16 mouse cellular contexts compared by ENCODE assay signal in genomic region chr9:99877056-99877546, GRCm38 (mm10). TPM values are rescaled to one million over a fixed set of nuclear protein-coding genes. Genes with fewer than 3 reads are reported as not detected.
A peak's percentile ranks its signal among the peaks of the same experiment; 100 is the strongest.
DNase-seq lines count a peak whose midpoint lies in the region; ATAC-seq lines count a peak whose summit lies in the region.
"Had no signal": no experiment of that assay in that cellular context is flagged by ENCODE, and none has a peak within 500 bp of the region (broad histone marks: within the 10 kb centered on the region; RNA-seq: fewer than 3 reads in every experiment).

No protein-coding gene starts in this region.

- peaks cover 44% of the 10 kb centered on the region for H3K4me1 ChIP-seq in forebrain, embryonic 10.5 days
- H3K4me1 ChIP-seq in forebrain, embryonic 15.5 days = peaks cover 36% of the 10 kb centered on the region
- peaks cover 3% of the 10 kb centered on the region; the same call in 1 of the 2 replicates for H3K4me1 ChIP-seq in liver, embryonic 11.5 days (replicated peaks; ENCODE audit: control insufficient read depth, insufficient read depth, low read length)
- H3K4me1 ChIP-seq in liver, embryonic 12.5 days = no peaks in the 10 kb centered on the region
- peaks cover 27% of the 10 kb centered on the region for H3K4me1 ChIP-seq in limb, embryonic 12.5 days (replicated peaks)
- H3K4me1 ChIP-seq in neural tube, embryonic 15.5 days = peaks cover 23% of the 10 kb centered on the region

- no peaks in the 10 kb centered on the region for H3K9me3 ChIP-seq in forebrain, embryonic 10.5 days
- H3K9me3 ChIP-seq in forebrain, embryonic 15.5 days = no peaks in the 10 kb centered on the region
- H3K9me3 ChIP-seq in liver, embryonic 11.5 days (ENCODE audit: control insufficient read depth, low read length) = no peaks in the 10 kb centered on the region
- no peaks in the 10 kb centered on the region for H3K9me3 ChIP-seq in liver, embryonic 12.5 days (replicated peaks)
- no peaks in the 10 kb centered on the region for H3K9me3 ChIP-seq in limb, embryonic 12.5 days
- H3K9me3 ChIP-seq in neural tube, embryonic 15.5 days (replicated peaks) = no peaks in the 10 kb centered on the region

- no peak for DNase-seq in forebrain, embryonic 10.5 days (ENCODE audit: extremely low spot score, low spot score)
- peak; percentile 37 for DNase-seq in liver, embryonic 11.5 days (ENCODE audit: low spot score)
- DNase-seq in ovary, postnatal 14 days (ENCODE audit: low spot score) = no peak
- DNase-seq: adrenal gland, postnatal 10 days; cerebellum, postnatal 36 days; kidney, adult 18-20 months; liver, postnatal 0 days; right cerebral cortex, adult 18-20 months had no signal

- H3K4me3 ChIP-seq in forebrain, embryonic 10.5 days = peak overlapping the region; percentile 43; the same call in 1 of the 2 replicates
- H3K4me3 ChIP-seq in forebrain, embryonic 15.5 days = no peak overlapping the region
- no peak overlapping the region for H3K4me3 ChIP-seq in liver, embryonic 11.5 days (ENCODE audit: low read depth, low read length)
- H3K4me3 ChIP-seq in liver, embryonic 12.5 days = no peak overlapping the region
- H3K4me3 ChIP-seq in limb, embryonic 12.5 days (replicated peaks) = 0 out of 2 replicates have a peak overlapping the region, but pooled peaks have one; percentile 11
- peak overlapping the region; percentile 6 for H3K4me3 ChIP-seq in neural tube, embryonic 15.5 days (replicated peaks)

- H3K27ac ChIP-seq in forebrain, embryonic 10.5 days = no peak overlapping the region
- no peak overlapping the region for H3K27ac ChIP-seq in forebrain, embryonic 15.5 days (replicated peaks)
- H3K27ac ChIP-seq in liver, embryonic 11.5 days (ENCODE audit: low read depth, low read length) = no peak overlapping the region
- no peak overlapping the region for H3K27ac ChIP-seq in liver, embryonic 12.5 days
- H3K27ac ChIP-seq in limb, embryonic 12.5 days = no peak overlapping the region
- H3K27ac ChIP-seq in neural tube, embryonic 15.5 days (replicated peaks) = no peak overlapping the region
- H3K27ac ChIP-seq: macrophage had no signal

- H3K4me2 ChIP-seq in forebrain, embryonic 15.5 days (replicated peaks) = no peak overlapping the region
- H3K4me2 ChIP-seq in liver, embryonic 11.5 days = no peak overlapping the region
- no peak overlapping the region for H3K4me2 ChIP-seq in liver, embryonic 12.5 days
- 0 out of 2 replicates have a peak overlapping the region, but pooled peaks have one; percentile 54 for H3K4me2 ChIP-seq in limb, embryonic 12.5 days
- H3K4me2 ChIP-seq in neural tube, embryonic 15.5 days = peak overlapping the region; percentile 25; the same call in 1 of the 2 replicates

- peaks cover 100% of the 10 kb centered on the region for H3K27me3 ChIP-seq in forebrain, embryonic 10.5 days (ENCODE audit: poor library complexity, severe bottlenecking)
- peaks cover 90% of the 10 kb centered on the region for H3K27me3 ChIP-seq in forebrain, embryonic 15.5 days
- H3K27me3 ChIP-seq in liver, embryonic 11.5 days (replicated peaks; ENCODE audit: control insufficient read depth, insufficient read depth, low read length) = peaks cover 84% of the 10 kb centered on the region
- peaks cover 97% of the 10 kb centered on the region for H3K27me3 ChIP-seq in liver, embryonic 12.5 days (replicated peaks)
- peaks cover 95% of the 10 kb centered on the region for H3K27me3 ChIP-seq in limb, embryonic 12.5 days
- H3K27me3 ChIP-seq in neural tube, embryonic 15.5 days (replicated peaks) = peaks cover 93% of the 10 kb centered on the region

- WGBS in forebrain, embryonic 10.5 days = 2% methylated on average over 22 of the region's 22 CpGs
- 1% methylated on average over 22 of the region's 22 CpGs for WGBS in forebrain, embryonic 15.5 days
- 8% methylated on average over 22 of the region's 22 CpGs for WGBS in liver, embryonic 11.5 days
- WGBS in liver, embryonic 12.5 days (ENCODE audit: insufficient replicate concordance) = 7% methylated on average over 22 of the region's 22 CpGs
- under 1% methylated on average over 22 of the region's 22 CpGs for WGBS in limb, embryonic 12.5 days
- WGBS in neural tube, embryonic 15.5 days = 2% methylated on average over 22 of the region's 22 CpGs

- H3K36me3 ChIP-seq in forebrain, embryonic 10.5 days (replicated peaks) = no peaks in the 10 kb centered on the region
- no peaks in the 10 kb centered on the region for H3K36me3 ChIP-seq in forebrain, embryonic 15.5 days
- no peaks in the 10 kb centered on the region for H3K36me3 ChIP-seq in liver, embryonic 11.5 days (ENCODE audit: control insufficient read depth, insufficient read depth, low read length)
- no peaks in the 10 kb centered on the region for H3K36me3 ChIP-seq in liver, embryonic 12.5 days
- H3K36me3 ChIP-seq in limb, embryonic 12.5 days = no peaks in the 10 kb centered on the region
- H3K36me3 ChIP-seq in neural tube, embryonic 15.5 days = no peaks in the 10 kb centered on the region

- ATAC-seq in forebrain, embryonic 15.5 days (replicated peaks) = no peak
- no peak for ATAC-seq in liver, embryonic 11.5 days (replicated peaks; ENCODE audit: low FRiP score)
- ATAC-seq in liver, embryonic 12.5 days = no peak
- ATAC-seq in limb, embryonic 12.5 days (ENCODE audit: insufficient number of reproducible peaks, insufficient read depth, low FRiP score, low TSS enrichment, low read depth) = no peak
- ATAC-seq in neural tube, embryonic 15.5 days (ENCODE audit: low FRiP score) = no peak
- no peak for ATAC-seq in granulocyte monocyte progenitor cell, adult 5-6 weeks (replicated peaks; ENCODE audit: poor library complexity, severe bottlenecking)
- ATAC-seq: liver, postnatal 0 days had no signal

- no peak overlapping the region for H3K9ac ChIP-seq in forebrain, embryonic 15.5 days (replicated peaks)
- no peak overlapping the region for H3K9ac ChIP-seq in liver, embryonic 11.5 days (ENCODE audit: low read depth, low read length)
- H3K9ac ChIP-seq in liver, embryonic 12.5 days = no peak overlapping the region
- no peak overlapping the region for H3K9ac ChIP-seq in limb, embryonic 12.5 days (replicated peaks)
- no peak overlapping the region for H3K9ac ChIP-seq in neural tube, embryonic 15.5 days (replicated peaks)
- H3K9ac ChIP-seq: liver, postnatal 0 days had no signal

RNA-seq across cellular contexts. Expression of gene Sox14, which starts 1.1 kb away (rescaled TPM):
- polyA plus RNA-seq in forebrain, embryonic 10.5 days (2016; fragmentation: Nextera tagmentation; extraction: Ambion mirVana) = 1.4 and 2.1 TPM in 2 replicates
- 0.98 and 4.9 TPM in 2 replicates for polyA plus RNA-seq in forebrain, embryonic 15.5 days (2015; fragmentation: Nextera tagmentation; extraction: Ambion mirVana)
- 0.19 TPM in 1 of 2 replicates, not detected in the other for polyA plus RNA-seq in liver, embryonic 11.5 days (2014; fragmentation: Nextera tagmentation; extraction: Ambion mirVana)
- polyA plus RNA-seq in liver, embryonic 12.5 days (2016; fragmentation: Nextera tagmentation; extraction: Ambion mirVana) = not detected in 2 replicates
- 0.29 and 0.39 TPM in 2 replicates for polyA plus RNA-seq in limb, embryonic 12.5 days (2016; fragmentation: Nextera tagmentation; extraction: Ambion mirVana)
- polyA plus RNA-seq in neural tube, embryonic 15.5 days (2015; fragmentation: Nextera tagmentation; extraction: Ambion mirVana) = 8.0 and 10.2 TPM in 2 replicates
- not detected in 2 replicates for total RNA-seq in granulocyte monocyte progenitor cell, adult 5-6 weeks (2014; fragmentation: Nextera tagmentation)
- not detected in 2 replicates for total RNA-seq in granulocyte monocyte progenitor cell, adult 5-6 weeks (2017)
- total RNA-seq: adrenal gland, postnatal 10 days had no signal
- polyA plus RNA-seq: heart, embryonic 14.5 days; large intestine, adult 2 months; liver, postnatal 0 days; macrophage had no signal

Comparison
In these comparisons a context has a peak if more than half of its experiments do, and no peak if none do; other contexts are left out.
1. H3K4me3 ChIP-seq: peak in forebrain, embryonic 10.5 days (single experiment), limb, embryonic 12.5 days (single experiment) and neural tube, embryonic 15.5 days (single experiment); none in forebrain, embryonic 15.5 days (single experiment), liver, embryonic 11.5 days (single experiment) and liver, embryonic 12.5 days (single experiment).
2. H3K4me2 ChIP-seq: peak in limb, embryonic 12.5 days (single experiment) and neural tube, embryonic 15.5 days (single experiment); none in forebrain, embryonic 15.5 days (single experiment), liver, embryonic 11.5 days (single experiment) and liver, embryonic 12.5 days (single experiment).